Mouse (Mus musculus) heart, adult 2 months (tissue): ENCODE data around the gene Cblb.

ENCODE experiments used
- CTCF ChIP-seq: fragments of 200-600 bp; IDR thresholded peaks from 2 replicates; pipeline ENCODE4 v1.8.1; 2022; ENCODE audit warnings: antibody characterized with exemption, mild to moderate bottlenecking, moderate library complexity
- POLR2A ChIP-seq: fragments of 200-500 bp; IDR thresholded peaks from 2 replicates; pipeline ENCODE4 v1.6.1; 2011; ENCODE audit warnings: mild to moderate bottlenecking, low read depth, low read length, control low read depth; ENCODE audit not compliant: insufficient read depth

DNA sequence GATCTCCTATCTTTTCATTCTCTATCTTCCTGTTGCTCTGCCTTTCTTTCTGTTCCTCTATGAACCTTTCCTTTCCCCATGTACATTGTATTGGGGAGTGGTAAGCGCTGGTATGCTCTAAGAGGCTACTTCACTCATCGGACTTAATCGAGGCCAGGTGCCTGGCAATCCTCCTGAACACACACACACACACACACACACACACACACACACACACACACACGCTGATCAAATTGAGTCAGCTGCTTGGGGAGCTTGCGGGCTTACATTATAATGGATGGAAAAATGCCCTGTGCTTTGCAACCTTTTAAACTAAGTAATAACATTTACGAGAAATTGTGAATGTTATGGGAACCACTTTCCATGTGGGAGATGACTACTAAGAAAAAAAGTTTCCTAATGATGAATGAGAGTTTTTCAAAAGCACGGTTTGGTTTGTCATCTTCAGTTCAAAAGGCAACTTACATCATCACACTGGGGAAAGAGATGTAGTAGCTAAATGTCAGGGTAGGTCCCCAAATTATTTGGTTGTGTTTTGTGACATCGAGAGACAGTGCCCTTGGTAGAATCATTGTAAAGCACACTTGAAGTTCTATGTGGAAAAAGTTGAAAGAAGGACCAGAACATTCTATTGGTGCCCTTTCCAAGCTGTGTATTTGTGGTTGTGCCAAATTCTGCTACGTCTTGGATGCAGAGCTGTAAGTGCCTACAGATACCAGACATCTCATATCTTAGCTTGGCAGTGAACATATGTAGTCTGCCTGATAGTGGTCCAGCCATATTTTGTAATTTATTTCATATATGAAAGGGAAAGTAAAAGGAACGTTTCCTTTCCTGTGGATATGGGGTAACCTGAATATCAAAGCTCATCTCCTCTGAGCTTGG is 36.8 kb downstream of the Cblb start:
- TF ChIP-seq POLR2A (no peak), CTCF (no peak)
